ENCODE assay signal across 24 mouse cellular contexts in genomic region chr3:38248941-38249340, GRCm38 (mm10).
"Had no signal": no experiment of that assay in that cellular context is flagged by ENCODE, and none has a peak within 500 bp of the region (broad histone marks: within the 10 kb centered on the region; RNA-seq: fewer than 3 reads in every experiment).

No protein-coding gene starts in this region.

- H3K4me3 ChIP-seq: limb, embryonic 12.5 days; limb, embryonic 15.5 days; lung, embryonic 15.5 days; megakaryocyte, embryonic 14.5 days; midbrain, embryonic 10.5 days; midbrain, embryonic 13.5 days; myocyte; neural tube, embryonic 13.5 days; stomach, embryonic 15.5 days had no signal

- H3K27ac ChIP-seq: limb, embryonic 12.5 days; limb, embryonic 15.5 days; liver, embryonic 14.5 days; lung, embryonic 15.5 days; midbrain, embryonic 10.5 days; midbrain, embryonic 13.5 days; neural tube, embryonic 13.5 days; stomach, embryonic 15.5 days had no signal

- H3K4me2 ChIP-seq: limb, embryonic 12.5 days; limb, embryonic 15.5 days; liver, embryonic 11.5 days; lung, embryonic 15.5 days; midbrain, embryonic 13.5 days; neural tube, embryonic 13.5 days; stomach, embryonic 15.5 days had no signal

- ATAC-seq: liver, postnatal 0 days; midbrain, embryonic 13.5 days; midbrain, embryonic 16.5 days had no signal

- H3K4me1 ChIP-seq: limb, embryonic 12.5 days; limb, embryonic 15.5 days; megakaryocyte, embryonic 14.5 days; midbrain, embryonic 10.5 days; midbrain, embryonic 13.5 days; neural tube, embryonic 13.5 days had no signal

- DNase-seq: kidney, postnatal 10 days; kidney, postnatal 36 days; left cerebral cortex, postnatal 4 days; lung, postnatal 10 days; lung, postnatal 36 days; retina, postnatal 1 day; right cerebral cortex, postnatal 25 days; spleen, adult 18-20 months; thymus, adult 2 months; thymus, postnatal 14 days; thymus, postnatal 4 days had no signal

- H3K9me3 ChIP-seq: limb, embryonic 12.5 days; limb, embryonic 15.5 days; lung, embryonic 15.5 days; megakaryocyte, embryonic 14.5 days; midbrain, embryonic 10.5 days; midbrain, embryonic 13.5 days; neural tube, embryonic 13.5 days; stomach, embryonic 15.5 days had no signal

- H3K9ac ChIP-seq: limb, embryonic 12.5 days; limb, embryonic 15.5 days; liver, embryonic 14.5 days; liver, postnatal 0 days; lung, embryonic 15.5 days; midbrain, embryonic 13.5 days; neural tube, embryonic 13.5 days; stomach, embryonic 15.5 days had no signal

- H3K36me3 ChIP-seq: limb, embryonic 12.5 days; limb, embryonic 15.5 days; lung, embryonic 15.5 days; midbrain, embryonic 10.5 days; midbrain, embryonic 13.5 days; neural tube, embryonic 13.5 days; stomach, embryonic 15.5 days had no signal

- H3K27me3 ChIP-seq: limb, embryonic 12.5 days; limb, embryonic 15.5 days; lung, embryonic 15.5 days; midbrain, embryonic 13.5 days; neural tube, embryonic 13.5 days; stomach, embryonic 15.5 days had no signal
